Mouse (Mus musculus) hematopoietic stem cell, adult 5-6 weeks (primary cell): ENCODE data around the gene Wdr63. TPM values are rescaled to one million over a fixed set of nuclear protein-coding genes. Genes with fewer than 3 reads are reported as not detected.

Source experiments
- ATAC-seq, 2 experiments: fragments of 125-278 bp in 1 of 2; replicated peaks in 1 of 2; 2 replicates each; pipeline ENCODE4 v1.8.0; 2016 to 2017; ENCODE audit warnings: inconsistent platforms in 2 of 2, mild to moderate bottlenecking in 2 of 2, moderate number of reproducible peaks in 2 of 2, low read depth in 1 of 2, moderate TSS enrichment in 1 of 2; ENCODE audit not compliant: low FRiP score in 2 of 2, poor library complexity in 2 of 2, severe bottlenecking in 2 of 2, insufficient read depth in 1 of 2, low TSS enrichment in 1 of 2
- total RNA-seq: library from RNA; stranded (forward); fragments of 172-1452, 232-1000 nt; gene quantifications from 2 replicates; pipeline ENCODE4 v1.2.3, GENCODE M21; 2017

The Wdr63 gene
- total RNA-seq, 1 experiment from 2014 or later, result not detected

- ATAC-seq, result no peak
Measured at GRCm38 (mm10) chr3:146134834-146135233, 26.9 kb upstream of the Wdr63 start.

DNA sequence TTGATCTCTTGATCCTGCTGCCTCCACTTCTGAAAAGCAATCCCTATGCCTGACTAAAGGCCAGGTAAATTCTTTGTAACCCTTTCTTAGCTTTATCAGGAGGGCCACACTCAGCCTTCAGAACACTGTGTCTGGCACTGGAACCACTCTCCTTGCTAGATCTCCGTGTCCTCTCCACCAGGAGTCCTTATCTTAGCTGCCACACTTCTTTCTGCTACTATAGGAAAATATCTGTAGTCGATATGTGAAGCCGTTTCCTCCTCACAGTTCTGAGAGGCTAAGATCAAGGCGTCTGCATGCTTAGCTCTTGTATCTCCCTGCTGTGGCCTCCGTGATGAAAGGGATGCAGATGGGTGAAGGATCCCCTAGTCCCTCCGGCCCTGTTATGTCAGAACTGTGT, 19.3 kb upstream of the Wdr63 start:
- peak; percentile 1 to 29; a peak in 1 of 4 replicates for ATAC-seq

- ATAC-seq, result no peak
Measured at GRCm38 (mm10) chr3:146123464-146123825, 15.5 kb upstream of the Wdr63 start.

DNA sequence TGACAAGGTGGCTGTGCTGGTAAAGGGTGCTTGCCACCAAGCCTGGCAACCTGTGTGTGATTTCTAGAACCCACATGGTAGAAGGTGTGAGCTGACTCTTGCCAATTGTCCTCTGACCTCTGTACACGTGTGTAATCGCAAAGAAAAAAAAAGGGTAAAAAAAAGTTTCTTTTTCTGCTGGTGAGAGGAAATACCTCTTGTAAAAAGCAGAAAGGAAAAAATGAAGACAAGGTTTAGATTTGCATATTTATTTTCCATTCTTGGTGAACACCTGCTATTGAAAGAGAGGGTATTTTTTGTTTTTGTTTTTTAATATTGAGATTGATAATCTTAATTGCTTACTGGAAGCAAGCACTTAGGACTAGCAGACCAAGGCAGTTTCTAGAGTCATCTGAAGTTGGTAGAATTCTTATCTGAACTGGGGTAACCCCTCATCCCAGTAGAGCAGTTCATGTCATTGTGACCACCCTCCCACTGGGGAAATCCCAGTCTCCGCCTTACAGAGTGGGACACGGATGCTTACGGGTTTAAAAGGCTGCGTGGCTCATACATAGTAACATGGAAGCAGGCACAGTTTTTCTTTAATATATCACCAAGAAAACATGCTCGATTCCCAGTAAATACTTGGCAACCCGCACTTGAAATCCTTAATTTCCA, 15.0 kb upstream of the Wdr63 start:
- ATAC-seq, result no peak

DNA sequence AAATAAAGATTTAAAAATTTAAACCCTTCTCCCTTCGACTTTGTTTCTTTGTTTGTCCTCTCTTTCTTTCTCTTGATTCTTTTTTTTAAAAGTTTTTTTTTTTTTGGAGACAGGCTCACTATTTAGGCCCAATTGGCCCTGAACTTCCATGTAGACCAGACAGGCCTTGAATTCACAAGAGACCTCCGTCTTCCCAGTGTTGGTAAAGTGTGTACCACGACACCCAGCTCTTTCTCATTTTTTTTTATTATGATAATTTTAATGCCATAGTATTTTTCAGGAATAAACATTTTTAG, 14.1 kb upstream of the Wdr63 start:
- ATAC-seq, result no peak

DNA sequence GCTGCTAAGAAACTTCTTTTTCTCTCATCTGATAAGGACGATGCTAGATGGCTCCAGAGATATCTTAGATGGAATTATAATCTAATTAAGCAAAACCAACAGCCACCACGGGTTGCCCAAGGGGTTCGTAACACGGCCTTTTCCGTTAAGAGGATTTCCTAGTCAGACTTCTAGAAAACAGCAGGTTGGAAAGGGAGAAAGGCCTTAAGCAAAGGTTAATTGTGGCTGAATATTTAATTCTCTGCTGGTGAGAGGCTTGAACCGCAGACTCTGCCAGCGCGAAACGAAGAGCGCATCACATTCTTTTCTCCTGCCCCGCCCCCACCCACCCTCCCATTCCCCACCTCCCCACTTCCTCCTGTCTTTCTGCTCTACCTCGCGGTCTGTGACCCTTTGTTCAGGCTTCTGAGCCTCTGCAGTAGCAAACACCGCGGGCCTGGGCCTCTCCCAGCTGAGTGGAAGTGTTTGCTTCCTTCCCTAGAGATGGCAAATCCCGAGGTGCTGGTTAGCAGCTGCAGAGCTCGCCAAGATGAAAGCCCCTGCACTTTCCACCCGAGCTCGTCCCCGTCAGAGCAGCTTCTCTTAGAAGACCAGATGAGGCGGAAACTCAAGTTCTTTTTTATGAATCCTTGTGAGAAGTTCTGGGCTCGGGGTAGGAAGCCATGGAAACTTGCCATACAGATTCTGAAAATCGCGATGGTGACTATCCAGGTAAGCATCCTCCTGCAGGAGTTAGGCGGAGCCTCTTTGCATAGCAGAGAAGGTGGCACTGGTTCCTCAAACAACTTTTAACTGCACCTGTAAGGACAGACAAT, 13.6 kb upstream of the Wdr63 start:
- peak; percentile 48 to 54 for ATAC-seq

- peak in 1 of 2 experiments; percentile 41; a peak in 2 of 4 replicates for ATAC-seq
Measured at GRCm38 (mm10) chr3:146117997-146118457, 10.1 kb upstream of the Wdr63 start.

GRCm38 (mm10) chr3:146117258-146117996, 9.5 kb upstream of the Wdr63 start, which contains the start of gene Mcoln3:
Gene Mcoln3 (plus strand): TSS chr3:146117450.
- ATAC-seq, result no peak

GRCm38 (mm10) chr3:146110916-146111315, 3.0 kb upstream of the Wdr63 start:
- ATAC-seq, result no peak

DNA sequence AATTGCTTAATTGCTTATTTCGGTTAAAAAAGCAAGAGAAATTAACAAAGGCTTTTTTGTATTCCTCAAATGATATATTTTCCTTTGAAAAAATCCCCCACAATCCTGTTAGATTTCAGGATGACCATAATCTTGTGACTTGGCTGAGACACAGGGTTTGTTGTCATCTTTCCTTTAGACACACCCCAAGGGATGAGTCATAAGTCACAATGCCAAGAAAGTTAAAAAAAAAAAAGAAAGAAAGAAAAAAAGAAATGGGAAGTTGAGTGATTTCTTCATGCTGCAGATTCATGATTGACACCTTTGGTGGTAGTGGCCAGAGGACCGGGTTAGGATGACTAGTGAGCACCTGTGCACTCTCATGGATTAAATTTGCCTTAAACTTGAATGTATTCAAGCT, 2.4 kb upstream of the Wdr63 start:
- ATAC-seq, result 0 out of 4 replicates have a peak, but pooled peaks of 1 of the 2 experiments have one; percentile 12

- no peak for ATAC-seq
Measured at GRCm38 (mm10) chr3:146108945-146109344, 1.0 kb upstream of the Wdr63 start.

- ATAC-seq, result peak; percentile 52 to 56; a peak in 3 of 4 replicates
Measured at GRCm38 (mm10) chr3:146107116-146107849, 647 bp downstream of the Wdr63 start.

GRCm38 (mm10) chr3:146102049-146102448, 5.9 kb downstream of the Wdr63 start:
- ATAC-seq, result no peak

- no peak for ATAC-seq
Measured at GRCm38 (mm10) chr3:146099925-146100324, 8.0 kb downstream of the Wdr63 start.

DNA sequence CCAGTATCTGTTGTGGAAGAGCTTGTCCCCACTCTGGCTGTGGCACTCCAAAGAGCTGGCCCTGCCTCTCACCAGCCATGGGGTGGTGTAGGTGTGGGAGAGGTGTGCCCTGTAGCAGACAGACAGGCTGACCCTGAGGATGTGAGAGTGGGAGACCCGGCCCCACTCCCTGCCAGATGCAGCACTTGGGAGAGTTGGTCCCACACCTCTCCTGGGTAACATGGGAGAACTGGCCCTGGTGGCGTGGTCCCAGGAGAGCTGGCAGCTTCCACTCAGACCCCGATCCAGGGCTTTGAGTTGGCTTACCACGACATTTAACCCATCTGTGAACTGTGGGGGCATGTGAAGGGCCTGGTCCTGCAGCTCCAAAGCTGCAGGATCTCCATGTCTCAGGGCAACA, 10.1 kb downstream of the Wdr63 start:
- ATAC-seq, result no peak

DNA sequence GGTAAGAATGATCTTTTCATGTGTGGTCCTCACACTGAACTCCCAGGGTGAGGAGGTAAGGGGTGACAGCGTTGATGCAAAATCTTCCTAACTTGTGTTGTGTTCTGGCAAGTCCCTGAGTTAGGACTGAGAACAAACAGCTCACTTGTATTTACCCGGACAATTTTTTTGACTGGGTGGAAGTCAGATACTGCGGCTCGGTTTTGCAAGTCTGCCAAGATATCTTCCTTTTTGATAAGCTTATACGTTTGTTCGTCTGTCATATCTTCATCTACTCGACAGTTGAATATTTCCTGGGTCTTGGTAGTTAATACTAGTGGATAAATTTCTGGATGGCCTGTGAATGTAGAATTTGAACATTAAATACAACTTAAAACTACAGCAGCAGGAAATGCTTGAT, 10.9 kb downstream of the Wdr63 start:
- ATAC-seq, result no peak

- no peak for ATAC-seq
Measured at GRCm38 (mm10) chr3:146095066-146095465, 12.9 kb downstream of the Wdr63 start.
